ENCODE assay signal across 17 mouse cellular contexts in the genomic region with DNA sequence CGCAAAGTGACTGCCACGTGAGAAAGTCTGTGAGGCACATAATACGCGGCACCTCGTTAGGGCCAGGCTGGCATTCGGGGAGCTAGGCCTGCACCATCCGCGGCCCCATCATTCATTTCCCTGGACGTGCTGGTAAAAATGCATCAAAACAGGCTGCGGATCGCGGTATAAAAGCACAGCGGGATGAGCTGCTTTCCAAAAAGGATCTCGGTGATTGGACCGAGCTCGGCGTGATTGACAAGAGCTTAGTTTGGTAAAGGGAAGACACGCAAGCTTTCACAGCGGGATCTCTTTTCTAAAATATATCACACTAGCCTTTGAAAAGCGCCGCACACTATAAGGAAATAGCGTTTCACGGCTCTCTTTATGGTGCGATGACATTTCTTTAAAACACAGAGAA. TPM values are rescaled to one million over a fixed set of nuclear protein-coding genes. Genes with fewer than 3 reads are reported as not detected.
A peak's percentile ranks its signal among the peaks of the same experiment; 100 is the strongest.
DNase-seq lines count a peak whose midpoint lies in the region; ATAC-seq lines count a peak whose summit lies in the region.
"Had no signal": no experiment of that assay in that cellular context is flagged by ENCODE, and none has a peak within 500 bp of the region (broad histone marks: within the 10 kb centered on the region; RNA-seq: fewer than 3 reads in every experiment).

No protein-coding gene starts in this region.

- ATAC-seq in forebrain, embryonic 16.5 days, result peak; percentile 58

- peak overlapping the region; percentile 39; the same call in 1 of the 2 replicates for H3K4me3 ChIP-seq in heart, embryonic 10.5 days
- H3K4me3 ChIP-seq in forebrain, embryonic 16.5 days (replicated peaks; ENCODE audit: low read length), result peak overlapping the region; percentile 28; the same call in 1 of the 2 replicates
- peak overlapping the region; percentile 45 for H3K4me3 ChIP-seq in midbrain, embryonic 10.5 days

- no peaks in the 10 kb centered on the region for H3K9me3 ChIP-seq in heart, embryonic 10.5 days
- no peaks in the 10 kb centered on the region for H3K9me3 ChIP-seq in forebrain, embryonic 16.5 days (ENCODE audit: control insufficient read depth, low read length)
- H3K9me3 ChIP-seq in midbrain, embryonic 10.5 days (replicated peaks), result 0 out of 2 replicates have a peak, but pooled peaks cover 3% of the 10 kb centered on the region
- H3K9me3 ChIP-seq: embryonic facial prominence, embryonic 12.5 days; heart, embryonic 15.5 days had no signal

- peak overlapping the region; percentile 32 for H3K4me2 ChIP-seq in forebrain, embryonic 16.5 days (ENCODE audit: low read length)

- no peak overlapping the region for H3K27ac ChIP-seq in heart, embryonic 10.5 days
- no peak overlapping the region for H3K27ac ChIP-seq in forebrain, embryonic 16.5 days (ENCODE audit: low read length)
- no peak overlapping the region for H3K27ac ChIP-seq in midbrain, embryonic 10.5 days (replicated peaks)
- H3K27ac ChIP-seq: embryonic facial prominence, embryonic 12.5 days; heart, embryonic 15.5 days had no signal

- peaks cover 93% of the 10 kb centered on the region for H3K27me3 ChIP-seq in heart, embryonic 10.5 days (ENCODE audit: insufficient read depth, poor library complexity, severe bottlenecking)
- peaks cover 14% of the 10 kb centered on the region; the same call in 1 of the 2 replicates for H3K27me3 ChIP-seq in forebrain, embryonic 16.5 days (replicated peaks; ENCODE audit: control insufficient read depth, insufficient read depth, low read length)
- peaks cover 96% of the 10 kb centered on the region for H3K27me3 ChIP-seq in midbrain, embryonic 10.5 days (ENCODE audit: low read depth, poor library complexity, severe bottlenecking)

- no peaks in the 10 kb centered on the region for H3K4me1 ChIP-seq in heart, embryonic 10.5 days
- 0 out of 2 replicates have a peak, but pooled peaks cover 3% of the 10 kb centered on the region for H3K4me1 ChIP-seq in forebrain, embryonic 16.5 days (replicated peaks; ENCODE audit: control insufficient read depth, insufficient read depth, low read length)
- H3K4me1 ChIP-seq in midbrain, embryonic 10.5 days, result peaks cover 30% of the 10 kb centered on the region
- H3K4me1 ChIP-seq: embryonic facial prominence, embryonic 12.5 days had no signal

- no peak for DNase-seq in heart, embryonic 10.5 days (ENCODE audit: low spot score)
- no peak for DNase-seq in heart, postnatal 4 days
- peak; percentile 59 for DNase-seq in midbrain, embryonic 10.5 days (ENCODE audit: low spot score)
- peak; percentile 31 for DNase-seq in retina, embryonic 14.5 days (ENCODE audit: low spot score)
- no peak for DNase-seq in kidney, adult 8-10 months
- no peak for DNase-seq in frontal cortex, postnatal 36 days (ENCODE audit: low spot score in 2 of 2)
- DNase-seq in kidney, adult 9 months, result no peak
- DNase-seq: adrenal gland, adult 8-10 months; cerebellum, adult 11 months; kidney, adult 18-20 months; layer of hippocampus, adult 9-11 months; thymus, adult 2 months had no signal

- no peak overlapping the region for H3K9ac ChIP-seq in forebrain, embryonic 16.5 days (replicated peaks; ENCODE audit: low read depth, low read length)
- H3K9ac ChIP-seq: embryonic facial prominence, embryonic 12.5 days; heart, embryonic 15.5 days; lung, embryonic 14.5 days had no signal

- 12% methylated on average over 24 of the region's 24 CpGs for WGBS in heart, embryonic 10.5 days
- 18% methylated on average over 24 of the region's 24 CpGs for WGBS in forebrain, embryonic 16.5 days
- 14% methylated on average over 24 of the region's 24 CpGs for WGBS in midbrain, embryonic 10.5 days

- no peaks in the 10 kb centered on the region for H3K36me3 ChIP-seq in heart, embryonic 10.5 days
- H3K36me3 ChIP-seq in forebrain, embryonic 16.5 days (ENCODE audit: control insufficient read depth, insufficient read depth), result no peaks in the 10 kb centered on the region
- H3K36me3 ChIP-seq in midbrain, embryonic 10.5 days, result no peaks in the 10 kb centered on the region
- H3K36me3 ChIP-seq: embryonic facial prominence, embryonic 12.5 days; heart, embryonic 15.5 days had no signal

RNA-seq across cellular contexts. Expression of gene Zic3, which starts 3.8 kb away (rescaled TPM):
- 0.07 and 0.20 TPM in 2 replicates for polyA plus RNA-seq in heart, embryonic 10.5 days (2016; fragmentation: Nextera tagmentation; extraction: Ambion mirVana)
- total RNA-seq in heart, postnatal 4 days (2021), result not detected
- 10.9 and 13.8 TPM in 2 replicates for polyA plus RNA-seq in forebrain, embryonic 16.5 days (2015; fragmentation: Nextera tagmentation; extraction: Ambion mirVana)
- polyA plus RNA-seq in midbrain, embryonic 10.5 days (2016; fragmentation: Nextera tagmentation; extraction: Ambion mirVana), result 16.9 and 20.2 TPM in 2 replicates
- total RNA-seq: adrenal gland, adult 8-10 months had no signal
- polyA plus RNA-seq: lung, embryonic 14.5 days; small intestine, adult 2 months; thymus, adult 2 months had no signal

Comparison
In these comparisons a context has a peak if more than half of its experiments do, and no peak if none do; other contexts are left out.
1. DNase-seq: peak in midbrain, embryonic 10.5 days (single experiment) and retina, embryonic 14.5 days (single experiment); none in heart, embryonic 10.5 days (single experiment), heart, postnatal 4 days (single experiment), kidney, adult 8-10 months (0 of 2), frontal cortex, postnatal 36 days (0 of 2) and kidney, adult 9 months (single experiment).
2. Peak in every context shown above with its lines, with median percentiles within 50 percentile points of each other: H3K4me3 ChIP-seq.